Mouse (Mus musculus) embryonic facial prominence, embryonic 14.5 days (tissue): ENCODE data around the gene Morc2a. TPM values are rescaled to one million over a fixed set of nuclear protein-coding genes. Genes with fewer than 3 reads are reported as not detected.

Experiments
- ATAC-seq: fragments of 200-750 bp; cut with Nextera tagmentation; 2 replicates; pipeline ENCODE4 v1.8.0; 2017; ENCODE audit warnings: low read depth, moderate number of reproducible peaks, moderate TSS enrichment
- DNase-seq: peaks from one replicate; pipeline ENCODE4 v3.0.0-alpha.2; 2015; ENCODE audit warnings: low spot score
- H3K27ac ChIP-seq: fragments of 300-500 bp; sonication (generic); replicated peaks from 2 replicates; pipeline ENCODE4 v1.5.1; 2014; ENCODE audit warnings: low read depth, mild to moderate bottlenecking, low read length, moderate library complexity
- H3K27me3 ChIP-seq: fragments of 300-500 bp; sonication (generic); replicated peaks from 2 replicates; pipeline ENCODE4 v1.6.1; 2014; ENCODE audit warnings: low read length; ENCODE audit not compliant: control insufficient read depth, insufficient read depth
- H3K36me3 ChIP-seq: fragments of 300-500 bp; sonication (generic); 2 replicates; pipeline ENCODE4 v1.6.1; 2014; ENCODE audit warnings: low read length, mixed read lengths; ENCODE audit not compliant: control insufficient read depth, insufficient read depth
- H3K4me1 ChIP-seq: fragments of 300-500 bp; sonication (generic); 2 replicates; pipeline ENCODE4 v1.6.1; 2014; ENCODE audit warnings: antibody characterized with exemption, low read length; ENCODE audit not compliant: control insufficient read depth, insufficient read depth
- H3K4me2 ChIP-seq: fragments of 300-500 bp; sonication (generic); 2 replicates; pipeline ENCODE4 v1.6.1; 2014; ENCODE audit warnings: low read depth, mild to moderate bottlenecking, low read length, moderate library complexity, mixed read lengths
- H3K4me3 ChIP-seq: fragments of 300-500 bp; sonication (generic); 2 replicates; pipeline ENCODE4 v1.5.1; 2014; ENCODE audit warnings: low read depth, mild to moderate bottlenecking, low read length
- H3K9ac ChIP-seq: fragments of 300-500 bp; sonication (generic); 2 replicates; pipeline ENCODE4 v1.6.1; 2014; ENCODE audit warnings: low read depth, mild to moderate bottlenecking, low read length, moderate library complexity, mixed read lengths
- H3K9me3 ChIP-seq: fragments of 300-500 bp; sonication (generic); 2 replicates; pipeline ENCODE4 v1.6.1; 2016; ENCODE audit warnings: low read length; ENCODE audit not compliant: control insufficient read depth
- WGBS: fragments of 180-500 bp; shearing (Covaris S2); extraction: QIAGEN DNeasy Blood & Tissue Kit; methylation state at CpG from one replicate; pipeline ENCODE4 v1.1.7; 2014; 5-methylcytosine and 5-hydroxymethylcytosine counted together
- polyA plus RNA-seq: library from polyadenylated mRNA; unstranded; fragments of >200 nt; fragmentation: Nextera tagmentation; extraction: Ambion mirVana; gene quantifications from 2 replicates; pipeline ENCODE4 v1.2.1, GENCODE M21; 2014

Gene Morc2a
- polyA plus RNA-seq, 1 experiment from 2014 or later: 20.9 TPM

DNA sequence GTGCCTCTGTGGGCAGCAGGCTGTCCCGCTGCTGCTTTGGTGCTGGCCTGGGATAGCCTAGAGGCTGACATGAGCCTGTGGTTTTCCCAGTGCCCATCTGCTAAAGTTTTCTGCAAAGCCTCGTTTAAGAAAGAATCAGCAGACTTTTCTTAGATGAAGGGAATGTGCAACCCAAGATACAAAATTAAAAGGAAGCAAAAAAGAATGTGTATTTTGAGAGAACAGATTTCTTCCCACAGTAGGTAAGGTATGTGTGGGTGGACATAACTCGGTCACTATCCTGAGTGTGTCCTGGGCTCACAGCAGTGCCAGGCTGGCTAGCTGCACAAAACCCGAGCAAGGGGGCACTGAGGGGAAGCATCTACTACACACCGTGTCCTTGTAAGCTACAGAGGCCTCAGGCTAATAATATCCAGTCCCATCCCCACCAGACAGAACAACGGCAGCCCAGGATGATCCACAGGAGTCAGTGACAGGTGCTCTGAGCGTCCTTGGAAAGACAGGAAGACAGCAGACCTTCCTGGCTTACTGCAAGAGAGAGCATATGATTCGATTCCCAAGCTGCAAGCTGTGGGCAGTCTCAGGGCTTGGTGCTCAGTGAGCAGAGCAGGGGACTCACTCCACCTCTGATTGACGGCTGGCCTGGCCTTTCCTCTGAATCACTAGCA, 78.6 kb downstream of the Morc2a start:
- 61% methylated on average over 9 of the region's 9 CpGs for WGBS

DNA sequence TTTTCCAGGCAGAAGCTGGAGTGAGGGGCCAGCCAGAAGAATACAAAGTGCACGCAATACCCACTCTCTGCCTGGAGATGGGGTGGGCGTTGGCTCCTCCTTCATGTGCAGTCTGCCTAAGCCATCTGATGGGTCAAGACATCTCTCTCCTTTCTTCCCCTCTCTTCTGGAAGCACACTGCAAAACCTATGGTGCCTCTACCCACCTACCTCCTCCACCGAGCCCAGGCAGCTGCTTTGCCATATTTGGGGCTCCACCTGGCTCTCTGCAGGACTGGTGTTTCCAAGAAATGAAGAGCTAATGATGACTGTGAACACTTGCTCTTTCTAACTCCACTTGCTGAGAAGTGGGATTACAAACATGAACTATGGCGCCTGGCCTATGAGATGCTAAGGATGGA, 82.5 kb downstream of the Morc2a start:
- Histone ChIP-seq H3K27me3 (no peaks in the 10 kb centered on the region), H3K4me2 (no peak overlapping the region), H3K27ac (no peak overlapping the region), H3K4me1 (no peaks in the 10 kb centered on the region), H3K9me3 (no peaks in the 10 kb centered on the region), H3K9ac (no peak overlapping the region), H3K36me3 (no peaks in the 10 kb centered on the region), H3K4me3 (no peak overlapping the region)
- DNase-seq: no peak
- WGBS: 89% methylated on average over 4 of the region's 4 CpGs
- no peak for ATAC-seq

More for the DNA sequence above, 78.6 kb downstream of the Morc2a start:
- DNase-seq (no peak), ATAC-seq (no peak)
- H3K4me2 ChIP-seq: no peak overlapping the region
- H3K27ac ChIP-seq: no peak overlapping the region
- H3K27me3 ChIP-seq: no peaks in the 10 kb centered on the region
- no peaks in the 10 kb centered on the region for H3K36me3 ChIP-seq
- no peak overlapping the region for H3K4me3 ChIP-seq
- no peak overlapping the region for H3K9ac ChIP-seq
- no peaks in the 10 kb centered on the region for H3K9me3 ChIP-seq
- no peaks in the 10 kb centered on the region for H3K4me1 ChIP-seq

DNA sequence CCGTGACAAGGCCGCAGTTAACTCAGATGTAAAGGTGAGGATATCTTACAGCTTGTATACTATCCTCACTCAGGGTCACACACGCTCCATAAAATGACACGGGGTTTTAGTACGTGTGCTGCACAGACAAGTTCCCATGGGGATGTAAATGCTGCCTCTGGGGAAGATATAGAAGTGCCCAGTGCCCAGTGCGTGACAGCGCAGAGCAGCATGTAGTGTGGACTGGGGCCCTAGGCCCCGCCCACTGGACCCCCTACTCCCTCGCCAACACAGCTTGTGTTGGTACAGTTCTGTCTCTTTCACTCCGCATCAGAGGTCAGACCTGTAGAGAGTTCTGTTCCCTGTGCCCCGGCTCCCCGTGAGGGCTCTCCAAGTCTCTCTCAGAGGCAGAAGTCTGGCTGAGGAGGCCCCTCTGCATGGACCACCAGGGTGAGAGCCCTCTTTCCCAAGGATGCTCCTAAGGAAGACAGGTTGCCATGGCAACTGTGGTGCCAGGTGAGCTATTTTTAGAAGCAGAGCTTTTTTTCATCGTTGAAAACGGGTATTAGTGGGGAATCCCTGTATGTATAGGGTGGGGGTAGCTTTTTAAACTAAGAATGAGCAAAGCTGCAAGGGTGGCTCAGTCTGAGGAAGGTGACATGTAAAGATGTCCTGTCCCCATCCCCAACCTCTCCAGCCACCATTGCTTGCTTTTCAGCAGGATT, 85.1 kb downstream of the Morc2a start:
- Histone ChIP-seq H3K4me2 (no peak overlapping the region), H3K9ac (no peak overlapping the region), H3K27ac (no peak overlapping the region), H3K9me3 (no peaks in the 10 kb centered on the region), H3K4me1 (no peaks in the 10 kb centered on the region), H3K4me3 (no peak overlapping the region), H3K36me3 (no peaks in the 10 kb centered on the region), H3K27me3 (no peaks in the 10 kb centered on the region)
- DNase-seq (no peak), ATAC-seq (no peak)
- WGBS: 74% methylated on average over 14 of the region's 14 CpGs

DNA sequence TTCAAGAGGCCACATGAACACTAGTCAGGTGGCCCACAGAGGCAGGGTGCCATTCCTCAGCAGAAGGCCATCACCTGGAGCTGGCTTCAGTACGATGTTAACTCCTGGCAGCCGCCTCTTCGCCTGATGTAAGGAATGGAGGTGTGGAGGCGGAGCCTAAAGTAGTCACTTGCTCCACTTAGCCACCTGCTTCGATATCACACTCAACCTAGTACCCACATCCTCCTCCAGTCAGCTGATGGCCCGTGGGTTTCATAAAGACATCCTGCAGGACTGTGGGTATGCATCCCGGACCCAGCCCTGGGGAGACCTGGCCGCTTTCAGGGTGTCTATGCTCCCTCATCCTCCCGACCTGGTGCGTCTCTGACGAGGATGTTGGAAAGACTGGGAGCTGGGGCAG, 86.7 kb downstream of the Morc2a start:
- H3K27ac ChIP-seq: no peak overlapping the region
- WGBS: 77% methylated on average over 11 of the region's 11 CpGs
- H3K27me3 ChIP-seq: no peaks in the 10 kb centered on the region
- no peak overlapping the region for H3K4me3 ChIP-seq
- no peaks in the 10 kb centered on the region for H3K9me3 ChIP-seq
- no peak overlapping the region for H3K9ac ChIP-seq
- no peaks in the 10 kb centered on the region for H3K4me1 ChIP-seq
- DNase-seq: no peak
- no peak for ATAC-seq
- no peak overlapping the region for H3K4me2 ChIP-seq
- H3K36me3 ChIP-seq: no peaks in the 10 kb centered on the region

DNA sequence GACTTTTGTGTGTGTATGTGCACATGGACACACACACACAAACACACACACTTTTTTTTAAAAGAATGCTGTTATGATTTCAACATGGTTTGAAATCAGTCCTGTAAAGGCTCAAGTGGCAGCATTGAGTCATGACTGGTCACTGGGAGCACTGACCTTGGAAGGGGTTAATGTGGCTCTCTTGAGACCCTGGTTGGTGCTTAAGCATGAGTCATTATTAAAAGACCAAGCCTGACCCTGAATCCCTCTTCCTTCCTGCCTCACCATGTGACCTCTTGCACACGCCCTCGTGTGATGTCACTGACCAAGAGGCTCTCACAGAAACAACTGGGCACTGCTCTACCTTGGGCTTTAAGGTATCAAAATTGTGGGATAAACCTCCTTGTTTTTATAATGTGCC, 89.8 kb downstream of the Morc2a start:
- Histone ChIP-seq H3K4me3 (no peak overlapping the region), H3K27ac (no peak overlapping the region), H3K9ac (no peak overlapping the region), H3K36me3 (no peaks in the 10 kb centered on the region), H3K9me3 (no peaks in the 10 kb centered on the region), H3K4me2 (no peak overlapping the region), H3K4me1 (no peaks in the 10 kb centered on the region), H3K27me3 (no peaks in the 10 kb centered on the region)
- ATAC-seq (no peak), DNase-seq (no peak)
- 79% methylated on average over 2 of the region's 2 CpGs for WGBS

Other genes starting within 250 kb of the Morc2a start
- 63.8 and 74.8 TPM in 2 replicates for gene Limk2, start 240.0 kb upstream of the Morc2a start, polyA plus RNA-seq
- 37.1 and 40.3 TPM in 2 replicates for gene Rnf185, start 196.8 kb upstream of the Morc2a start, polyA plus RNA-seq
- 0.36 and 0.41 TPM in 2 replicates for gene Pla2g3, start 160.9 kb upstream of the Morc2a start, polyA plus RNA-seq
- 0.81 and 1.0 TPM in 2 replicates for gene Inpp5j, start 144.4 kb upstream of the Morc2a start, polyA plus RNA-seq
- 204 and 215 TPM in 2 replicates for gene Selenom, start 134.5 kb upstream of the Morc2a start, polyA plus RNA-seq
- 100 and 116 TPM in 2 replicates for gene Smtn, start 108.6 kb upstream of the Morc2a start, polyA plus RNA-seq
- gene Osbp2, start 214.7 kb downstream of the Morc2a start, polyA plus RNA-seq: 0.93 and 1.3 TPM in 2 replicates
- 0.17 and 0.21 TPM in 2 replicates for gene 4921536K21Rik, start 245.9 kb downstream of the Morc2a start, polyA plus RNA-seq
- 10.0 and 10.5 TPM in 2 replicates for gene Dusp18, start 246.0 kb downstream of the Morc2a start, polyA plus RNA-seq